Mouse (Mus musculus): ENCODE measurements around the gene Suco. TPM values are rescaled to one million over a fixed set of nuclear protein-coding genes. Genes with fewer than 3 reads are reported as not detected.
A peak's percentile ranks its signal among the peaks of the same experiment; 100 is the strongest.

The Suco gene
- 19.2 and 19.3 TPM in 2 replicates for polyA plus RNA-seq (2015; fragmentation: Nextera tagmentation; extraction: Ambion mirVana)

- peak within 1 kb of the TSS; percentile 89 for H3K9ac ChIP-seq
- under 1% methylated on average over 60 of the region's 74 CpGs for WGBS
- H3K36me3 ChIP-seq = no peaks in the 10 kb centered on the region
- peak within 1 kb of the TSS; percentile 67 for H3K4me2 ChIP-seq
- no peaks in the 10 kb centered on the region for H3K27me3 ChIP-seq (replicated peaks)
- no peaks in the 10 kb centered on the region for H3K9me3 ChIP-seq
- peak within 1 kb of the TSS; percentile 82 for H3K4me3 ChIP-seq (replicated peaks)
- H3K4me1 ChIP-seq = peaks cover 11% of the 10 kb centered on the region
- peak within 1 kb of the TSS; percentile 98 for H3K27ac ChIP-seq
- peak; percentile 98 for ATAC-seq (ENCODE audit: insufficient read depth, low FRiP score, low read depth)
These were observed at the start of gene Suco for GRCm38 (mm10) chr1:161876553-161877447. TSS of gene Suco (minus strand) at chr1:161876682.

- Histone ChIP-seq H3K4me3 (replicated peaks) (no peak overlapping the region), H3K27ac (no peak overlapping the region), H3K36me3 (no peaks in the 10 kb centered on the region), H3K9me3 (no peaks in the 10 kb centered on the region), H3K4me2 (no peak overlapping the region), H3K27me3 (replicated peaks) (no peaks in the 10 kb centered on the region), H3K9ac (no peak overlapping the region), H3K4me1 (no peaks in the 10 kb centered on the region)
- 74% methylated on average over 13 of the region's 13 CpGs for WGBS
- no peak for ATAC-seq (ENCODE audit: insufficient read depth, low FRiP score, low read depth)
These were observed 48.9 kb upstream of the Suco start for GRCm38 (mm10) chr1:161925281-161925805.

DNA sequence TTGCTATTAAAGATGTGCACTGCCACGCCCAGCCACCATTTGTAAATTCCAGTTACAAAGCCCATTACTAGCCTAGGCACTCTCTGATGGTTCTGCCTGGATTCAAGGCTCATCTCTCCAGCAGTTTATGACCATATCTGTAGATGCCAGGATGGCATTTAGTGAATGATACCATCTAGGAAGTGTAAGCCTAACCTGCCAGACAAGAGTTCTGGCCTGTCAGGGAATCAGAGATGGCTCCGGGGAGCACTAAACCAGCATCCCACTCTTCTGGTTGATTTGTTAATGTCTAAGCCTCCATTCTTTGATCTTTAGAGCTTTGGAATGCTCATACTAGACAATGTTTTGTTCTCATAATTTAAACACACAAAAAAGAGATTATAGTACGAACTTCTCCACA lies 47.8 kb upstream of the Suco start:
- Histone ChIP-seq H3K4me1 (no peaks in the 10 kb centered on the region), H3K9me3 (no peaks in the 10 kb centered on the region), H3K4me2 (no peak overlapping the region), H3K27me3 (replicated peaks) (no peaks in the 10 kb centered on the region), H3K27ac (no peak overlapping the region), H3K4me3 (replicated peaks) (no peak overlapping the region), H3K36me3 (no peaks in the 10 kb centered on the region), H3K9ac (no peak overlapping the region)
- WGBS = 68% methylated on average over 3 of the region's 3 CpGs
- no peak for ATAC-seq (ENCODE audit: insufficient read depth, low FRiP score, low read depth)

DNA sequence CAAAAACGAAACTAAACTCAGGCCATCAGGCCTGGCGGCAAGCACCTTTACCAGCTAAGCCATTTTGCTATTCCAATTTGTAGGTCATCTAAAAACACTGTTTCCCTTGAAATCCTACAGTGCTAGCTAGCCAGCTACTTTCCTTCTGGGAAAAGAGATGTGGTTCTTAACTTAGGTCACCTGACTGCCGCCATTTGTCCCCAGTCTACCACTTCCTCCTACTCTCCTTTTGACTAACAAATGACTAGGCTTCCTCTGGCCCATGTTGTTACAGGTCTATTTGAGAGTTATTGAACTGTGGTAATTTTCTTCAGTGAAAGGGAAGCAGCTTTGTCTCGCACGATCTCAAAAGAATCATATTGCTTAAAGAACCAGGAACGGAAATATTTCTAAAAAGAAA lies 45.4 kb upstream of the Suco start:
- Histone ChIP-seq H3K9ac (no peak overlapping the region), H3K9me3 (no peaks in the 10 kb centered on the region), H3K4me1 (no peaks in the 10 kb centered on the region), H3K4me3 (replicated peaks) (no peak overlapping the region), H3K27ac (no peak overlapping the region), H3K36me3 (no peaks in the 10 kb centered on the region), H3K4me2 (no peak overlapping the region), H3K27me3 (replicated peaks) (no peaks in the 10 kb centered on the region)
- WGBS = 79% methylated on average over 6 of the region's 6 CpGs
- ATAC-seq (ENCODE audit: insufficient read depth, low FRiP score, low read depth) = no peak

DNA sequence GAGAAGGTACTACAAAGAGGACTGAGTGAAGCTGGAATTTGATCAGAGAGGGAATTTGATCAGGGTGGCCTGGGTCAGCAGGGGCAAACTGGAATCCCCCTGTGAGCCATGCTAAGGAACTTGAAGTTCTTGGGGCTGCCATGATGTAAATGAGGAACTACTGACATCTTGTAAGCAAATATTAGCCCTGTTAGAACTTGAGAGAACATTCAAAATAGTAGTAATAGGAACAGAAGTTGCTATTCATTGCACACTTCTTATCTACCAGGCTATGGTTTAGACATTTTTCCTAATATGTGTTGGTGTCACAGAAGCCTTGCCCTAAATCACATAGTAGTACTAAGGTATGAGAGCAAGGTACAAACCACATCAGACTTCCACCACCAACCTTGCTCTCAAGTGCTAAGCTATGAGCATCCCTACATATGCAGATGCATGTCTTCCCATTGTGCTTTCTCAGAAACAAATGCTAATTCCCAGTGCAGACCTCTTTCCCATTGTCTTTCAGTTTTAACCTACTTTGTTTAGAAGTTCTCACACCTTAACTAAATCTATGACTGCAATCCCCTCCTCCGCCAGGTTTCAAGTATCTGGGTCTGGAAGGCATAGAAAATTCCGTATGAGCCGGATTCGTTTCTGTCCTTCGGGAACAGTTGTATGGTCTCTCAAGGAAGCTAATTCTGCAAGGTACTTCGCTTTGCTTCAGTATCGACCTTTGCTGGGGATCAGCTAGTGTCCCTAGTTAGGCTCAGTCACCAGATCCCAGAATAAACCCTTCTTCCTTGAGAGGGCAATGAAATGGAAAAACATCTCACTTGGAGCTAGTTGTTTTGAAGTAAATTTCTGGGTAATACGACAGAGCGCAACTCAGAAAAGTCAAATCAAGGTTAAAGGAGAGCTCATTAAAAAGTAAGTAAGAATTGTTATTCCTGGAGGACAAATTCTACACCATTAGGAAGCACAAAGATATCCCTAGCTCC lies 44.3 kb upstream of the Suco start:
- Histone ChIP-seq H3K4me2 (no peak overlapping the region), H3K27me3 (replicated peaks) (no peaks in the 10 kb centered on the region), H3K36me3 (no peaks in the 10 kb centered on the region), H3K9me3 (no peaks in the 10 kb centered on the region), H3K4me3 (replicated peaks) (no peak overlapping the region), H3K4me1 (no peaks in the 10 kb centered on the region), H3K27ac (no peak overlapping the region), H3K9ac (no peak overlapping the region)
- no peak for ATAC-seq (ENCODE audit: insufficient read depth, low FRiP score, low read depth)
- WGBS = 88% methylated on average over 9 of the region's 9 CpGs

DNA sequence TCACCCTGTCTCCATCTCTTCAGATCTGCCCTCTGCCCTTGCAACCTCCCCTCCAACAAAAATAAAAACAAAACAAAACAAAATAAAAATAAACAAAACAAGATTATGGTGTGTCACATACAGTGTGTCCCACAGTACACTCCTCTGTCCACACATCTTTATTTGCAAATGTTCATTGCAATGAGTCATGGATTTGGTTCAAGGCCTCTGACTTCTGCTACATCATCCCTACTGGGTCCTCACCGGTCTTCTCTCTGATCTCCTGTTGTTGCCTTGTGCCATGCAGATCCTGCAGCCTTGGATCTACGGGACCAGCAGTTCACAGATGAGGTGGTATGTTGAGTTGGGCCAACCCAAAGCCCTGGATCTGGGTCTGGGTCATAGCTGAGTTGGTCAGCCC lies 43.1 kb upstream of the Suco start:
- Histone ChIP-seq H3K4me3 (replicated peaks) (no peak overlapping the region), H3K9ac (no peak overlapping the region), H3K36me3 (no peaks in the 10 kb centered on the region), H3K9me3 (no peaks in the 10 kb centered on the region), H3K4me2 (no peak overlapping the region), H3K27me3 (replicated peaks) (no peaks in the 10 kb centered on the region), H3K4me1 (no peaks in the 10 kb centered on the region), H3K27ac (no peak overlapping the region)
- 87% methylated on average over 2 of the region's 2 CpGs for WGBS
- ATAC-seq (ENCODE audit: insufficient read depth, low FRiP score, low read depth) = no peak

DNA sequence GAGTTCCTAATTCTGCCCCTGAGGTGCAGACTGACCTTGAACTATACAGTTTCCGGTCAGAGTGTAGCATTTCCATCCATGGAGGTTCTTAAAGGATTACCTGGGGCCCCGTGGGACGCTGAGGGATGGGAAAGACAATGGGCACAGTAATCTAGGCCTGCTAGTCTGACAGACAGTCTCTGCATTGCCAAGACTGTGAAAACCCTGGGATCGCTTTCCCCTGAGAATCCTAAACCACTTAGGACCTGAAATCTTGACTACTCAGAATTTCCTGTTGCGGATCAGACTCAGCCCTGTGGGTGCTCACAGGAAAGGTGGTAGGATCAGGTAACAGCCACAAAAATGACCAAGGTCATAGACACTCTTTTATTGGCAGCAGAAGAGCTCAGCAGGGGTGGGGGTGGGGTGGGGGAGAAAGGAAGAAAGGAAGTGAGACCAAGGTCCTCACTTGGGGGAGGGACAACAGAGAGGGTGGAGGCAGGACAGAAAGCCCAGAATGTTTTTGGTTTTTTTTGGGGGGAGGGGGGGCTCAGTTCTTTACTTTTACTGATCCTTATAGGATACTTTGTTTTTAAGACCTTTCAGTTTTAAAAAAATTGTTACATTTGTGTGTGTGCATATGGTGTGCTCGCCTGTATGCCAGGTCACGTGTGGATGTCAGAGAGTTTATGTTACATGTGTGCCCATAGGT lies 42.3 kb upstream of the Suco start:
- H3K9ac ChIP-seq = no peak overlapping the region
- no peaks in the 10 kb centered on the region for H3K9me3 ChIP-seq
- H3K36me3 ChIP-seq = no peaks in the 10 kb centered on the region
- WGBS = 54% methylated on average over 7 of the region's 7 CpGs
- no peak overlapping the region for H3K27ac ChIP-seq
- H3K4me3 ChIP-seq (replicated peaks) = no peak overlapping the region
- no peaks in the 10 kb centered on the region for H3K4me1 ChIP-seq
- no peak overlapping the region for H3K4me2 ChIP-seq
- H3K27me3 ChIP-seq (replicated peaks) = no peaks in the 10 kb centered on the region
- ATAC-seq (ENCODE audit: insufficient read depth, low FRiP score, low read depth) = no peak

- Histone ChIP-seq H3K9me3 (no peaks in the 10 kb centered on the region), H3K27me3 (replicated peaks) (no peaks in the 10 kb centered on the region), H3K9ac (no peak overlapping the region), H3K4me3 (replicated peaks) (no peak overlapping the region), H3K27ac (no peak overlapping the region), H3K36me3 (no peaks in the 10 kb centered on the region), H3K4me1 (peaks cover 2% of the 10 kb centered on the region; the same call in 1 of the 2 replicates), H3K4me2 (no peak overlapping the region)
- WGBS = 75% methylated on average over 3 of the region's 3 CpGs
- no peak for ATAC-seq (ENCODE audit: insufficient read depth, low FRiP score, low read depth)
These were observed 41.5 kb upstream of the Suco start for GRCm38 (mm10) chr1:161917940-161918484.

- Histone ChIP-seq H3K27me3 (replicated peaks) (no peaks in the 10 kb centered on the region), H3K4me2 (no peak overlapping the region), H3K27ac (no peak overlapping the region), H3K9me3 (no peaks in the 10 kb centered on the region), H3K36me3 (no peaks in the 10 kb centered on the region), H3K4me1 (peaks cover 2% of the 10 kb centered on the region; the same call in 1 of the 2 replicates), H3K4me3 (replicated peaks) (no peak overlapping the region), H3K9ac (no peak overlapping the region)
- ATAC-seq (ENCODE audit: insufficient read depth, low FRiP score, low read depth) = no peak
- 61% methylated on average over 3 of the region's 3 CpGs for WGBS
These were observed 39.6 kb upstream of the Suco start for GRCm38 (mm10) chr1:161916036-161916435.

DNA sequence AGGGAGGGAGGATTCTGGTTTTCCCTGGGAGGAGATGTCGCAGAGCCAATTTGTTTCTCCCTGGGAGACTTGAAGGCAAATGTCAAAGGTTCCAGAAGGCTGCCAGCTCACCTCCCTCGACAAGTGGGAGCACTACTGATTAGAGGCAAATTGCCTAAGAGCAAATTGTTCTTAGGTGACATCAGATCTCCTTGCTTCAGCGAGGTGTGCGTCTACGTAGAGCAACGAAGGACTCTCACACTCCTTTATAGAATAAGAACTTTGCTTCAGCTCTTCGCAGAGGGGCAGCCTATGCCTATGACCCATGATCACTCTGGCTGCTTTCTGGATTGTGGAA lies 37.1 kb upstream of the Suco start:
- no peak overlapping the region for H3K4me2 ChIP-seq
- no peak for ATAC-seq (ENCODE audit: insufficient read depth, low FRiP score, low read depth)
- no peak overlapping the region for H3K4me3 ChIP-seq (replicated peaks)
- 57% methylated on average over 7 of the region's 7 CpGs for WGBS
- H3K9ac ChIP-seq = no peak overlapping the region
- no peaks in the 10 kb centered on the region for H3K27me3 ChIP-seq (replicated peaks)
- H3K4me1 ChIP-seq = peaks cover 2% of the 10 kb centered on the region; the same call in 1 of the 2 replicates
- H3K36me3 ChIP-seq = no peaks in the 10 kb centered on the region
- H3K27ac ChIP-seq = no peak overlapping the region
- H3K9me3 ChIP-seq = no peaks in the 10 kb centered on the region

GRCm38 (mm10) chr1:161912940-161913647 lies 36.6 kb upstream of the Suco start:
- H3K4me1 ChIP-seq = peaks cover 2% of the 10 kb centered on the region; the same call in 1 of the 2 replicates
- no peak for ATAC-seq (ENCODE audit: insufficient read depth, low FRiP score, low read depth)
- no peak overlapping the region for H3K9ac ChIP-seq
- H3K27me3 ChIP-seq (replicated peaks) = no peaks in the 10 kb centered on the region
- H3K36me3 ChIP-seq = no peaks in the 10 kb centered on the region
- 40% methylated on average over 4 of the region's 4 CpGs for WGBS
- no peak overlapping the region for H3K27ac ChIP-seq
- H3K4me2 ChIP-seq = no peak overlapping the region
- no peaks in the 10 kb centered on the region for H3K9me3 ChIP-seq
- no peak overlapping the region for H3K4me3 ChIP-seq (replicated peaks)
